Mouse (Mus musculus) stomach, postnatal 0 days (tissue): ENCODE data around the gene Ctnnd2.

Experiments used
- CTCF ChIP-seq: IDR thresholded peaks from 2 replicates; pipeline ENCODE4 v1.5.1; 2016; ENCODE audit warnings: antibody characterized with exemption, low read depth, mild to moderate bottlenecking, moderate library complexity
- EP300 ChIP-seq: optimal IDR thresholded peaks from 2 replicates; pipeline ENCODE3; 2016; ENCODE audit warnings: antibody characterized with exemption

DNA sequence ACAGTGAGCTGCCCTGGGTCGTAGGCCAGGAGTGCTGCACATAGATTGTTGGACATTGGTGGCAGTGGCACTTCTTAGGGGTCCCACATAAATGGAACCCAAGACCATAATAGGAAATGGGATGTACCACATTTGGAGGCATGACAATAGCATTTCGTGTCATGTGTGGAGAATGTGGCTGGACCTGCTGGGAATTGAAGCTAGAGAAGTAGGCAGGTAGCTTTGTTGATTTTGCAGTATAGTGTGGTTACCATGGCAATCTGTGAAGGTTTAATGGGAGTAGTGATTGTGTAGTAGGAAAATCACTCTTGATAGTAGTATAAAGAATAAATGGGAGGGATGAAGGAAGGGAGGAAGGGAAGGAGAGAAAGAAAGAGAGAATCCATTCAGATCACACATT lies 198.8 kb downstream of the Ctnnd2 start:
- no peak for TF ChIP-seq CTCF
- no peak for TF ChIP-seq EP300
